Comparison of ENCODE assay signal across 26 mouse cellular contexts in the genomic region with DNA sequence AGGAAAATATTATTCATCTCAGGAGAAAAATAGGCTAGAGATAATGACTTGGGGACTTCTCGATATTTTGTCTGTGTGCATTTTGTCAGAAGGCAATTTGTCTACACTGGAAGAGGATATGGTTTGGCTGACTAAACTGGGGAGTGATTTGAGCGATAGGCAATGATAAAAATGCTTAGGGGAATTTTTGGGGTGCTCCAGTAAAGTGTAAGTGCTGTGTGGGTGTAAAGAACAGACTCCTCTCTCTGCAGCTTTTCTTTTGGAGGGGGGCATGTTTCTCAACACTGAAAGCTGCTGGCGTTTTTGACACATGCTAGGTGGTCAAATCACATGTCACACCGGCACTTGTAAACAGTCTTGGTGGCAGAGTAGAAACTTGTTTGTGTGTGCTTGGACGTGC.
"Had no signal": no experiment of that assay in that cellular context is flagged by ENCODE, and none has a peak within 500 bp of the region (broad histone marks: within the 10 kb centered on the region; RNA-seq: fewer than 3 reads in every experiment).

No protein-coding gene starts in this region.

- H3K4me3 ChIP-seq: heart, embryonic 10.5 days; heart, embryonic 13.5 days; heart, embryonic 15.5 days; hindbrain, embryonic 13.5 days; hindbrain, embryonic 15.5 days; kidney, embryonic 15.5 days; limb, embryonic 13.5 days; limb, embryonic 15.5 days; liver, embryonic 13.5 days; liver, embryonic 15.5 days had no signal

- H3K9me3 ChIP-seq: heart, embryonic 10.5 days; heart, embryonic 13.5 days; heart, embryonic 15.5 days; hindbrain, embryonic 13.5 days; hindbrain, embryonic 15.5 days; kidney, embryonic 15.5 days; limb, embryonic 13.5 days; limb, embryonic 15.5 days; liver, embryonic 13.5 days; liver, embryonic 15.5 days had no signal

- ATAC-seq: hindbrain, postnatal 0 days; intestine, embryonic 16.5 days; liver, postnatal 0 days had no signal

- H3K27ac ChIP-seq: heart, embryonic 10.5 days; heart, embryonic 13.5 days; heart, embryonic 15.5 days; hindbrain, embryonic 13.5 days; hindbrain, embryonic 15.5 days; hindbrain, postnatal 0 days; kidney, embryonic 15.5 days; kidney, postnatal 0 days; limb, embryonic 13.5 days; limb, embryonic 15.5 days; liver, embryonic 13.5 days; liver, embryonic 15.5 days had no signal

- H3K4me1 ChIP-seq: heart, embryonic 10.5 days; heart, embryonic 13.5 days; heart, embryonic 15.5 days; hindbrain, embryonic 13.5 days; hindbrain, embryonic 15.5 days; kidney, embryonic 15.5 days; limb, embryonic 13.5 days; limb, embryonic 15.5 days; liver, embryonic 13.5 days; liver, embryonic 15.5 days had no signal

- DNase-seq: gastrocnemius, postnatal 14 days; gastrocnemius, postnatal 36 days; heart, adult 18-20 months; heart, postnatal 14 days; heart, postnatal 36 days; kidney, adult 11 months; kidney, adult 2 months; kidney, adult 9 months; kidney, postnatal 14 days; kidney, postnatal 36 days; layer of hippocampus, adult 9-11 months; layer of hippocampus, postnatal 36 days; liver, embryonic 13.5 days; liver, postnatal 0 days had no signal

- H3K9ac ChIP-seq: heart, embryonic 13.5 days; heart, embryonic 15.5 days; hindbrain, embryonic 13.5 days; hindbrain, embryonic 15.5 days; kidney, embryonic 15.5 days; limb, embryonic 13.5 days; limb, embryonic 15.5 days; liver, embryonic 13.5 days; liver, embryonic 15.5 days; liver, postnatal 0 days had no signal

- H3K4me2 ChIP-seq: heart, embryonic 13.5 days; heart, embryonic 15.5 days; hindbrain, embryonic 13.5 days; hindbrain, embryonic 15.5 days; kidney, embryonic 15.5 days; limb, embryonic 13.5 days; limb, embryonic 15.5 days; liver, embryonic 13.5 days; liver, embryonic 15.5 days had no signal

- H3K27me3 ChIP-seq: heart, embryonic 13.5 days; heart, embryonic 15.5 days; hindbrain, embryonic 13.5 days; hindbrain, embryonic 15.5 days; kidney, embryonic 15.5 days; limb, embryonic 13.5 days; limb, embryonic 15.5 days; liver, embryonic 13.5 days; liver, embryonic 15.5 days had no signal

- H3K36me3 ChIP-seq: heart, embryonic 10.5 days; heart, embryonic 13.5 days; heart, embryonic 15.5 days; hindbrain, embryonic 13.5 days; hindbrain, embryonic 15.5 days; kidney, embryonic 15.5 days; limb, embryonic 13.5 days; limb, embryonic 15.5 days; liver, embryonic 13.5 days; liver, embryonic 15.5 days had no signal
